Mouse (Mus musculus) ovary, postnatal 10 days (tissue): Measurements from ENCODE around the gene Asap2.
A peak's percentile ranks its signal among the peaks of the same experiment; 100 is the strongest.

Experiments
- DNase-seq: peaks from one replicate; pipeline ENCODE4 v3.0.0; 2022; ENCODE audit warnings: low spot score

Gene Asap2

GRCm38 (mm10) chr12:21264970-21265369 lies 274.7 kb downstream of the Asap2 start:
- no peak for DNase-seq

- DNase-seq, result no peak
Observed at GRCm38 (mm10) chr12:21265501-21265900, 275.2 kb downstream of the Asap2 start.

GRCm38 (mm10) chr12:21265946-21266783 lies 275.9 kb downstream of the Asap2 start:
- no peak for DNase-seq

GRCm38 (mm10) chr12:21266784-21267098 lies 276.5 kb downstream of the Asap2 start:
- DNase-seq, result no peak

- no peak for DNase-seq
Observed at GRCm38 (mm10) chr12:21268083-21268616, 277.9 kb downstream of the Asap2 start.

- DNase-seq, result no peak
Observed at GRCm38 (mm10) chr12:21274446-21274845, 284.2 kb downstream of the Asap2 start.

GRCm38 (mm10) chr12:21277352-21277864 lies 287.1 kb downstream of the Asap2 start:
- DNase-seq, result no peak

- no peak for DNase-seq
Observed at GRCm38 (mm10) chr12:21284761-21285441, 294.6 kb downstream of the Asap2 start, which contains the start of gene Cpsf3. Gene Cpsf3, plus strand, starts transcription at chr12:21285391.

- peak; percentile 98 for DNase-seq
Observed at GRCm38 (mm10) chr12:21285508-21286242, 295.4 kb downstream of the Asap2 start.

GRCm38 (mm10) chr12:21286243-21286622 lies 296.0 kb downstream of the Asap2 start, which contains the start of gene Itgb1bp1:
Gene Itgb1bp1, minus strand, starts transcription at chr12:21286284.
- no peak for DNase-seq

- no peak for DNase-seq
Observed at GRCm38 (mm10) chr12:21286712-21287650, 296.7 kb downstream of the Asap2 start.

- no peak for DNase-seq
Observed at GRCm38 (mm10) chr12:21288716-21289395, 298.6 kb downstream of the Asap2 start.

GRCm38 (mm10) chr12:21289651-21290050 lies 299.4 kb downstream of the Asap2 start:
- DNase-seq, result no peak

GRCm38 (mm10) chr12:21298856-21299255 lies 308.6 kb downstream of the Asap2 start:
- DNase-seq, result no peak

GRCm38 (mm10) chr12:21301324-21301723 lies 311.1 kb downstream of the Asap2 start:
- DNase-seq, result no peak

- DNase-seq, result no peak
Observed at GRCm38 (mm10) chr12:21301932-21302331, 311.7 kb downstream of the Asap2 start.

- no peak for DNase-seq
Observed at GRCm38 (mm10) chr12:21302361-21302783, 312.1 kb downstream of the Asap2 start.

GRCm38 (mm10) chr12:21305741-21306140 lies 315.5 kb downstream of the Asap2 start:
- no peak for DNase-seq

GRCm38 (mm10) chr12:21306721-21307120 lies 316.5 kb downstream of the Asap2 start:
- no peak for DNase-seq

- DNase-seq, result no peak
Observed at GRCm38 (mm10) chr12:21312201-21312600, 321.9 kb downstream of the Asap2 start.
